Mouse (Mus musculus) thymus, adult 2 months (tissue): ENCODE measurements around the gene Casp2.

ENCODE experiments used
- CTCF ChIP-seq: fragments of 200-500 bp; IDR thresholded peaks from 2 replicates; pipeline ENCODE4 v1.5.1; 2012; ENCODE audit warnings: mild to moderate bottlenecking, control low read depth, low read length, moderate library complexity, borderline replicate concordance; ENCODE audit not compliant: control insufficient read depth, poor library complexity, insufficient read depth; ENCODE audit errors: extremely low read depth
- POLR2A ChIP-seq: fragments of 200-500 bp; IDR thresholded peaks from 2 replicates; pipeline ENCODE4 v1.6.1; 2012; ENCODE audit warnings: mild to moderate bottlenecking, low read length, control low read depth, moderate library complexity; ENCODE audit not compliant: control insufficient read depth, poor library complexity, insufficient read depth; ENCODE audit errors: extremely low read depth

- TF ChIP-seq POLR2A (no peak), CTCF (no peak)
Observed at GRCm38 (mm10) chr6:42287562-42287961, 22.8 kb downstream of the Casp2 start.
